Mouse (Mus musculus): ENCODE measurements around the gene Klhl26. TPM values are rescaled to one million over a fixed set of nuclear protein-coding genes. Genes with fewer than 3 reads are reported as not detected.

Klhl26 gene
- polyA plus RNA-seq, 1 experiment from 2014 or later: 28.5 TPM

- H3K4me3 ChIP-seq (replicated peaks; ENCODE audit: low read length): peak within 1 kb of the TSS; percentile 30
- H3K9me3 ChIP-seq (ENCODE audit: control insufficient read depth, low read length): no peaks in the 10 kb centered on the region
- peak within 1 kb of the TSS; percentile 52 for H3K4me2 ChIP-seq (replicated peaks)
- DNase-seq (ENCODE audit: low spot score): no peak
- no peak within 1 kb of the TSS for H3K27ac ChIP-seq
- peaks cover 30% of the 10 kb centered on the region for H3K4me1 ChIP-seq (replicated peaks; ENCODE audit: control insufficient read depth, insufficient read depth, low read length)
- peaks cover 98% of the 10 kb centered on the region for H3K27me3 ChIP-seq (ENCODE audit: control insufficient read depth, insufficient read depth, low read length)
- ATAC-seq (ENCODE audit: low FRiP score): no peak
- H3K36me3 ChIP-seq (replicated peaks; ENCODE audit: control insufficient read depth, insufficient read depth): no peaks in the 10 kb centered on the region
- under 1% methylated on average over 80 of the region's 93 CpGs for WGBS
- H3K9ac ChIP-seq: peak within 1 kb of the TSS; percentile 39
These were observed 16.2 kb upstream of the Klhl26 start, which contains the start of gene Crlf1 for GRCm38 (mm10) chr8:70492664-70493640. Gene Crlf1 (plus strand): TSS chr8:70493158.

DNA sequence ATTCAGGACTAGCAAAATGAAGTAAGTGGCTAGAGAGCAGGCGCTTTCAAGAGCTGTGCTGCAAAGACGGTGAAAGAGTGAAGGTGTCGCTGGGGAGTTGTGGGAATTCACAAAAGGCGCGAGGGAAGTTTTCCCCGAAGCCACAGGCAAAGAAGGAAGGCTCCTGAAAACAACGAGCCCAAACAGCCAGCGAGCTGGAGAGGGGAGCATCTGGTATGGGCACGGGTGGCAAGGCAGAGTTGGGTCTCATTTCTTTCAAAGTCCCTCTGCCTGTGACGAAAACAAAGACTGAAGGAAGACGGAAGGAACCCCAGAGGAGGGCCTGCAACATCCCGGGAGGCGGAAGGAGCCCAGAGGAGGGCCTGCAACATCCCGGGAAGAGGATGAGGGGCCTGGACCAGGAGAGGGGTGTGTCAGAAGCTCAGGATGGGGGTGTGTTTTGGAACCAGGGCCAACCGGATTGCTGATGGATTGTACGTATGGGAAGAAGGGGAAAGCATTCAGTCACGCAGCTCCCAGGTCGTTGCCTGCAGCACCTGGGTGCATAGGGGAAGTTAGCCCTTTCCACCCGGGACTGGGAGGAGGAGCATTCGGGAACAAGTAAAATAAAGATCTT lies 14.2 kb upstream of the Klhl26 start:
- no peaks in the 10 kb centered on the region for H3K9me3 ChIP-seq (ENCODE audit: control insufficient read depth, low read length)
- H3K27ac ChIP-seq: no peak overlapping the region
- peaks cover 89% of the 10 kb centered on the region for H3K27me3 ChIP-seq (ENCODE audit: control insufficient read depth, insufficient read depth, low read length)
- H3K9ac ChIP-seq: no peak overlapping the region
- WGBS: under 1% methylated on average over 20 of the region's 20 CpGs
- DNase-seq (ENCODE audit: low spot score) (no peak), ATAC-seq (ENCODE audit: low FRiP score) (no peak)
- no peak overlapping the region for H3K4me2 ChIP-seq (replicated peaks)
- H3K36me3 ChIP-seq (replicated peaks; ENCODE audit: control insufficient read depth, insufficient read depth): no peaks in the 10 kb centered on the region
- peaks cover 38% of the 10 kb centered on the region for H3K4me1 ChIP-seq (replicated peaks; ENCODE audit: control insufficient read depth, insufficient read depth, low read length)
- no peak overlapping the region for H3K4me3 ChIP-seq (replicated peaks; ENCODE audit: low read length)

DNA sequence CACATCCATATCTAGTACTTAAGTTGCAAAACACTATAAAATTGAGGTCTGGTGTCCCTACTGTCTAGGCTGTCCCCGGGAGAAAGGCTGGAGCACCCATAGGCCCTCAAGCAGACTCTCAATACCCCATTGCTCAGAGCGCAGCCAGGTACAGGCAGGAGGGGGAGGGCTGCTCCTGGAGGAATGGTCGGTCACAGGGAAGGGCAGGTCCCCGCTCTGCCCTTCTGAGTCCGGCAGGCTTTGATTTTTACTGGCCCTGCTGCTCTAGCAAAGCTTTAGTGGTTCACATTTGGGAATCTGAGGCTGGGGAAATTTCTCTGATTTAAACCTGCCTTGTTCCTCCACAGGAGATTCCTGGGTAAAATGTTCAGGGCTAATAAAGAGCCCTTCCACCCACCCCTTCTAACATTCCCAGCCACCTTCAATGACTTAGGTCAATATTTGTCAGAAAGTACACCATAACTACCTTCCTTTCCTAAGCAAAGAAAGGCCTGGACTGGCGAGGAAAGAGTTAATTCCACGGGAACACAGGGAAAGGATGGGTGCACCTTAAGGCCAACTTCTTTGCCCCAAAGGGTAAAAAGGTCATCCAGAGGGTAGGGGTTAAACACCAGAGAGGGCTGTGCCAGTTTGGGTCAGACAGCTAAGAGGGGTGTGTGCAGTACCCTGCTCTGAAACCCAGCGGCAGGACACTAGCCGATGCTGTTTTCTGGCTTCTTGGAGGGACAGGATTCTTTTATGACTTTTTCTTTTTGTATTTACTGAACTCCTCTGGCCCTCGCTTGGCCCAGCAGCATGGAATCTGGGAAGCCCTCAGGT lies 13.5 kb upstream of the Klhl26 start:
- 0 out of 2 replicates have a peak, but pooled peaks cover 3% of the 10 kb centered on the region for H3K36me3 ChIP-seq (replicated peaks; ENCODE audit: control insufficient read depth, insufficient read depth)
- no peak overlapping the region for H3K9ac ChIP-seq
- DNase-seq (ENCODE audit: low spot score) (no peak), ATAC-seq (ENCODE audit: low FRiP score) (no peak)
- peaks cover 89% of the 10 kb centered on the region for H3K27me3 ChIP-seq (ENCODE audit: control insufficient read depth, insufficient read depth, low read length)
- no peak overlapping the region for H3K27ac ChIP-seq
- peaks cover 35% of the 10 kb centered on the region for H3K4me1 ChIP-seq (replicated peaks; ENCODE audit: control insufficient read depth, insufficient read depth, low read length)
- no peak overlapping the region for H3K4me3 ChIP-seq (replicated peaks; ENCODE audit: low read length)
- WGBS: 7% methylated on average over 10 of the region's 10 CpGs
- no peak overlapping the region for H3K4me2 ChIP-seq (replicated peaks)
- no peaks in the 10 kb centered on the region for H3K9me3 ChIP-seq (ENCODE audit: control insufficient read depth, low read length)

- H3K36me3 ChIP-seq (replicated peaks; ENCODE audit: control insufficient read depth, insufficient read depth): peaks cover 10% of the 10 kb centered on the region
- H3K27me3 ChIP-seq (ENCODE audit: control insufficient read depth, insufficient read depth, low read length): peaks cover 89% of the 10 kb centered on the region
- peaks cover 31% of the 10 kb centered on the region for H3K4me1 ChIP-seq (replicated peaks; ENCODE audit: control insufficient read depth, insufficient read depth, low read length)
- no peak for ATAC-seq (ENCODE audit: low FRiP score)
- no peaks in the 10 kb centered on the region for H3K9me3 ChIP-seq (ENCODE audit: control insufficient read depth, low read length)
- no peak overlapping the region for H3K27ac ChIP-seq
- no peak for DNase-seq (ENCODE audit: low spot score)
- peak overlapping the region; percentile 25 for H3K4me2 ChIP-seq (replicated peaks)
- H3K9ac ChIP-seq: no peak overlapping the region
- H3K4me3 ChIP-seq (replicated peaks; ENCODE audit: low read length): peak overlapping the region; percentile 1; the same call in 1 of the 2 replicates
- 2% methylated on average over 36 of the region's 41 CpGs for WGBS
These were observed 12.8 kb upstream of the Klhl26 start for GRCm38 (mm10) chr8:70489576-70489975.

DNA sequence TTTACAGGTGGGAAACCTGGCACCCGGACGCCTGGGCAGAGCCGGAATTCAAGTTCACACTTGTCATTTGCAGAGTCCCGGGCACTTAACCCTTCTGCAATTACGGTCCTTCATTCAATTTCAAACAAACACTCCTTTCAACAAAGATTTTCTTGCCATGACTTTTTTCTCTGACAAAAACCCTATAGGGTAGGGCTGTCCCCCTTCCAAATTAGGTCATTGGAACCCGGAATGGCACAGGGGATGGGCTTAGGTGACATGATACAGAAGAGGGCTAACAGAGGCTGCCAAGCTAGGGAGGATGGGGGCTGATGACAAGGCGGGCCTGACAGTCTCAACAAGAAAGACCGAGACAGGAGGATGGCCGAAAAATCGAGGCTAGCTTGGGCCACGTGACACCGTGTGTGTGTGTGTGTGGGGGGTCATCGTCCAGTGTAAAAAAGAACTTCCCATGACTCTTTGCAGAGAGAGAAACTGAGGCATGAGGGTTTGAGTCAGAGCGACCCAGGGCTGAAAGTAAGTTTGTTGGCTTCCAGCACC lies 12.2 kb upstream of the Klhl26 start:
- ATAC-seq (ENCODE audit: low FRiP score) (no peak), DNase-seq (ENCODE audit: low spot score) (no peak)
- Histone ChIP-seq H3K4me1 (replicated peaks; ENCODE audit: control insufficient read depth, insufficient read depth, low read length) (peaks cover 27% of the 10 kb centered on the region), H3K27ac (no peak overlapping the region), H3K9me3 (ENCODE audit: control insufficient read depth, low read length) (no peaks in the 10 kb centered on the region), H3K27me3 (ENCODE audit: control insufficient read depth, insufficient read depth, low read length) (peaks cover 89% of the 10 kb centered on the region), H3K4me2 (replicated peaks) (peak overlapping the region; percentile 69), H3K9ac (no peak overlapping the region), H3K4me3 (replicated peaks; ENCODE audit: low read length) (peak overlapping the region; percentile 1; the same call in 1 of the 2 replicates), H3K36me3 (replicated peaks; ENCODE audit: control insufficient read depth, insufficient read depth) (peaks cover 13% of the 10 kb centered on the region)
- 5% methylated on average over 14 of the region's 14 CpGs for WGBS

GRCm38 (mm10) chr8:70487993-70488796 lies 11.4 kb upstream of the Klhl26 start:
- Histone ChIP-seq H3K27me3 (ENCODE audit: control insufficient read depth, insufficient read depth, low read length) (peaks cover 86% of the 10 kb centered on the region), H3K36me3 (replicated peaks; ENCODE audit: control insufficient read depth, insufficient read depth) (peaks cover 16% of the 10 kb centered on the region), H3K4me3 (replicated peaks; ENCODE audit: low read length) (peak overlapping the region; percentile 22), H3K4me2 (replicated peaks) (peak overlapping the region; percentile 69), H3K27ac (no peak overlapping the region), H3K4me1 (replicated peaks; ENCODE audit: control insufficient read depth, insufficient read depth, low read length) (peaks cover 21% of the 10 kb centered on the region), H3K9me3 (ENCODE audit: control insufficient read depth, low read length) (no peaks in the 10 kb centered on the region), H3K9ac (peak overlapping the region; percentile 28; the same call in 1 of the 2 replicates)
- DNase-seq (ENCODE audit: low spot score): no peak
- 1% methylated on average over 55 of the region's 55 CpGs for WGBS
- ATAC-seq (ENCODE audit: low FRiP score): no peak

- Histone ChIP-seq H3K27ac (no peak within 1 kb of the TSS), H3K4me1 (replicated peaks; ENCODE audit: control insufficient read depth, insufficient read depth, low read length) (peaks cover 15% of the 10 kb centered on the region), H3K36me3 (replicated peaks; ENCODE audit: control insufficient read depth, insufficient read depth) (peaks cover 16% of the 10 kb centered on the region), H3K27me3 (ENCODE audit: control insufficient read depth, insufficient read depth, low read length) (peaks cover 85% of the 10 kb centered on the region), H3K9me3 (ENCODE audit: control insufficient read depth, low read length) (no peaks in the 10 kb centered on the region), H3K4me2 (replicated peaks) (peak within 1 kb of the TSS; percentile 69), H3K9ac (peak within 1 kb of the TSS; percentile 89), H3K4me3 (replicated peaks; ENCODE audit: low read length) (peak within 1 kb of the TSS; percentile 54)
- peak; percentile 79 for ATAC-seq (ENCODE audit: low FRiP score)
- peak; percentile 74 for DNase-seq (ENCODE audit: low spot score)
- WGBS: 4% methylated on average over 33 of the region's 33 CpGs
These were observed 10.3 kb upstream of the Klhl26 start, which contains the start of gene Tmem59l for GRCm38 (mm10) chr8:70486941-70487520. Gene Tmem59l (minus strand): TSS chr8:70487358.

DNA sequence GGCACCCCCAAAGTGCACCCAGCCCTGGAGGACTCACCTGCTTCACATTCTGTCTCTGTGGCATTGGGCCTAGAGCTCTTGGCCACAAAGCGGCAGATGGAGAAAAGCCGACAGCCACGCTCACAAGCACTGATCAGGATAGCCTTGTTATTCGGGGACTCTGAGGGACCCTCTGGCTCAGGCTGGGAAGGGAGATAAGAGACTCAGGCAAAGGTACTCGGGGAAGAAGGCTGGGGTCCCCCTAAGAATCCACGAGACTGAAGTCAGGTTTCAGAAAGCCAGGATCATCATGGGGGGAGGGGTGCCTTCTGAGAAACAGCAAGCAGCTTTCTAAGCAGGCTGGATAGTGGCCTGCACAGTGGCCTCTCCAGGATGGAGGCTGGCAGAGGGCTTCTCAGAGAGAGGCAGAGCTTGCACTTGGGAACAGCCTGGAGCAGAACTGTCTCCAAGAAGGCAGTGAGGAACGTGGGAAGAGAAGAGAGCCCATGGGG lies 9.5 kb upstream of the Klhl26 start:
- no peak overlapping the region for H3K27ac ChIP-seq
- H3K4me2 ChIP-seq (replicated peaks): peak overlapping the region; percentile 69
- H3K9me3 ChIP-seq (ENCODE audit: control insufficient read depth, low read length): no peaks in the 10 kb centered on the region
- H3K9ac ChIP-seq: peak overlapping the region; percentile 89
- peaks cover 15% of the 10 kb centered on the region for H3K4me1 ChIP-seq (replicated peaks; ENCODE audit: control insufficient read depth, insufficient read depth, low read length)
- H3K36me3 ChIP-seq (replicated peaks; ENCODE audit: control insufficient read depth, insufficient read depth): peaks cover 16% of the 10 kb centered on the region
- DNase-seq (ENCODE audit: low spot score) (no peak), ATAC-seq (ENCODE audit: low FRiP score) (no peak)
- H3K27me3 ChIP-seq (ENCODE audit: control insufficient read depth, insufficient read depth, low read length): peaks cover 84% of the 10 kb centered on the region
- H3K4me3 ChIP-seq (replicated peaks; ENCODE audit: low read length): peak overlapping the region; percentile 54
- 49% methylated on average over 7 of the region's 7 CpGs for WGBS

All from hindbrain, embryonic 14.5 days (tissue).